Mouse (Mus musculus) gastrocnemius, adult 2 months (tissue): ENCODE measurements at regions not wholly inside any gene's neighbourhood (a gene's known extent, or its start where the extent isn't known, plus 50 kb on each side); places are given as distances from the start of the nearest gene placed in this dataset.
"Not testable (repeated sequence)": the region's sequence is repeated elsewhere in the genome, so short reads cannot be mapped to it uniquely, and the experiment has no call there.

Experiments
- DNase-seq: peaks from one replicate; pipeline ENCODE4 v3.0.0; 2022
- H3K27ac ChIP-seq: fragments of 200-600 bp; 2 replicates; pipeline ENCODE4 v1.8.1; 2022; ENCODE audit warnings: mild to moderate bottlenecking
- H3K4me3 ChIP-seq: fragments of 200-600 bp; 2 replicates; pipeline ENCODE4 v1.8.1; 2022; ENCODE audit warnings: mild to moderate bottlenecking, moderate library complexity
- CTCF ChIP-seq: fragments of 200-600 bp; IDR thresholded peaks from 2 replicates; pipeline ENCODE4 v1.8.1; 2022; ENCODE audit warnings: antibody characterized with exemption, mild to moderate bottlenecking, moderate library complexity
- intact Hi-C: fragments of 180-260 bp; cut with DNase I; formaldehyde crosslinking; loops from one replicate; pipeline ENCODE4 v1.15.1; 2025

DNA sequence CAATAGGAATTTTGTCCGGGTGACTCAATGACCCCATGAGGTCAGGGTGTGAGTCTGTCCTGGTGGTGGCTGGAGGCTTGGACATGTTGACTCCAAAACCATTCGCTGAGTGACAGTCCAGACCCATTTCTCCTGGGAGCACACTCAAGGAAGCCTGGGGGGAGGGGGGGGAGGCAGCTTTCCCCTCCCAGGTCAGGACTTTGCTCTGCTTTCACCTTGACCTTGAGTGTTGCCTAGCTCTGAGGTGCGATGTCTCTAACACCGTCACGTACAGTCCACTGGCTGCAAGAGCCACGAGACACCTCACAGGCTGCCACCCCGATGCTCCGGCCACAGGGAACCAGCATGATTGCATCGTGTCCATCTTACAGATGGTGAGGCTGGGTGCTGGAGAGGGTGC, 127.3 kb upstream of the A430005L14Rik start:
- TF ChIP-seq CTCF = no peak
- H3K27ac ChIP-seq = no peak overlapping the region
- DNase-seq = no peak
- intact Hi-C loops = no loop called here
- H3K4me3 ChIP-seq = no peak overlapping the region

DNA sequence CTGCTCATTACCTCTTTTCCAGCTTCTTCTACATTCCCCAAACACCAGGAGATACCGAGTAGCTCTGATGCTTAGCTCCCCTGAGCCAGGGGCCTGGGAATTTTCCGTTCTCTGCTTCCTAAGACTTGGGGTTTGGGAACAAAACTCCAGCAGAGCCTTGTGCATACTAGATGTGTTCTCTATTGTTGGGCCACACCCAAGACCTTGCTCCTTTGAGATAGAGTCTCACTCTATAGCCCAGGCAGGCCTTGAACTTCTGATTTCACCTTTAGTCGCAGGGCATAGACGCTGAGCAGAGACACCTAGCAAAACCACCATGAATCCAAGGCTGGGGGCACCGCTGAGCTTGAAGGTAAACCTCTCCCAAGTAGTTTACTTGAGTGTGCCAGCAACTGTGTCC, 126.5 kb upstream of the A430005L14Rik start:
- intact Hi-C loops = no loop called here
- no peak overlapping the region for H3K27ac ChIP-seq
- no peak for DNase-seq
- TF ChIP-seq CTCF = no peak
- H3K4me3 ChIP-seq = no peak overlapping the region

DNA sequence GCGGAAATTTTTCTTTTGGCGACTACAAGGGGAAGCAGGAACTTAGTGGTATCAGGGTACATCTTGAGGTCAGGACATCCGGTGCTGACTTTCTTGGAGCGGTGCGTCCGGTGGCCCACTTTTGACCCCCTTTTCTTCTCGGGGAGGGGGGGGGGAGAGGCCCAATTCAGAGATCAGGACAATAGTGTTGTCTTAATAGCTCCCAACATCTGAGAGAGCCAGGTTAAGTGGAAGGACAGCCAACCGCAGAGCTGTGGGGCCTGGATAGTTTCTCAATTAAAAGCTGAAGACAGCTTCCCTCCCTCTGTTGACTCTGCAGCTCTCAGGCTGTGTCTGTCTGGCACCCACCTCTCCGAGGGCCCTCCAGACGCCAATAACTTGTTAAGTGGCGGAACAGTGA, 125.8 kb upstream of the A430005L14Rik start:
- H3K27ac ChIP-seq, DNase-seq, H3K4me3 ChIP-seq, intact Hi-C loops: not testable (repeated sequence)

DNA sequence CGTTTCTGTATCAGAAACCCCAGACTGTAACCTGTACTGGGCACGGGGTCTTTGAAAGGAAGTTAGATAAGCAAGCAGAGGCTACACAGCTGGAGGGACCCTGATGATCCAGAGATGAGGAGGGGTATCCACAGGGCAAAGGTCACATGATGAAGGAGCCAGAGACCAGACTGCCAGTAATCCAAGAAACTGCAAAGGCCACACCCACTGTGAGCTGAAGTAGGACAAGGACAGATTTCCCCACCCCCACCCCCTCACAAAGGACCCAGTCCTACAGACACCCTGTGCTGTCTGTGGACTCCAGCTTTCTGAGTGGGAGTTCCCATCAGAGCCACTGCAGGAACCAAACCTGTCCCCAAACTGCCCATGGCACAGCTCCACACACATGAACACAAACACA, 124.9 kb upstream of the A430005L14Rik start:
- H3K27ac ChIP-seq = no peak overlapping the region
- H3K4me3 ChIP-seq = no peak overlapping the region
- no peak for TF ChIP-seq CTCF
- intact Hi-C loops = no loop called here
- no peak for DNase-seq

DNA sequence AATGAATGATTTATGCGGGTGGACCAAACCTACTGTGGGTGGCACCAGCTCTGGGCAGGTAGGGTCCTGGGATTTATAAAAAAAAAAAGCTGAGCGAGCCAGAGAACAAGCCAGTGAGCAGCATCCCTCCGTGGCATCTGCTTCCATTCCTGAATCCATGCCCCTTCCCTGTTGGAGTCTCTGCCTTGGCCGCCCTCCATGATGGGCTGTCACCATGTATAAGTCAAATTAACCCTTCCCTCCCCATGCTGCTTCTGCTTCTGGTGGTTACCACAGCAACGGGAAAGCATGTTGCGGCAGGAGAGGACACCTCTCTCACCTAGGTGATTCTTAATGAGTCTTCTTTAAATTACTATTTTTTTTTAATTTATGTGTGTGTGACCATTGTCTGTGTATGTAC, 112.3 kb upstream of the A430005L14Rik start:
- intact Hi-C loops = no loop called here
- H3K4me3 ChIP-seq = no peak overlapping the region

DNA sequence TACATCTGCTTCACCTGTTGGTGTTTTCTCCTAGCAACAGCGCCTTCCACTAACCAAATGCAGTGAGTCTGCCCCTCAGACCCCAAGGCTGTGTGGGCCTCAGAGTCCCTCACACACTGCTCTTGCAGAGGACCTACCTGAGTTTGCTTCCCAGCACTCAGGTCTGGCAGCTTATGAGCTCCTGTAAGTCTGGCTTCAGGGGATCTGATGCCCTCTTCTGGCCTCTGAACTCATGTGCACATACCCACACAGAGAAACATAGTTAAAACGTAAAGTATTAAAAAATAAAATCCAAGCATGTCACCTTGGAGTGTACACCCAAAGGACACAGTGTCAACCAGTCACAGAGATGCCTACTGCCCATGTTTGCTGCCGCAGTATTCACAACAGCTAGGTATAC, 108.8 kb upstream of the A430005L14Rik start:
- TF ChIP-seq CTCF = no peak
- DNase-seq = no peak
- intact Hi-C loops = no loop called here
- Histone ChIP-seq H3K27ac (no peak overlapping the region), H3K4me3 (no peak overlapping the region)

More for the DNA sequence above, 112.3 kb upstream of the A430005L14Rik start:
- H3K27ac ChIP-seq = no peak overlapping the region
- no peak for TF ChIP-seq CTCF
- no peak for DNase-seq

DNA sequence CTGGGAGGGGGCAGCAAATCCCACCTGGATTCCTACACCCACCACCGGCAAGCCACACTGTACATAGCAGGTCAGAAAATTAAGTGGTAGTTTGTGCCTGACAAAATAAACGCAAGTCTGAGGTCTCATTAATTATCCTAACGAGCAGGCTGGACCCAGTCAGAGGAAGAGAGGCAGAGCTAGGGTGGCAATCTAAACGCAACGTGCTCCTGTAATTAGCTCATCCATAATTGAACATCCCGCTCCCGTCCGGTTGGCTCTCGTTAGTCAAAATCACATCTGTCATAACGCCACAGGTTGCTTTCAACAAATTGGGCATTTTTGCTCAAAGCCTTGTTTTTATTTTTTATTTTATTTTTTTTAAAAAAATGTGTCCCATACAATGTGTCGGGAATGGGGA, 106.9 kb upstream of the A430005L14Rik start:
- H3K27ac ChIP-seq = no peak overlapping the region
- DNase-seq = no peak
- TF ChIP-seq CTCF = no peak
- no peak overlapping the region for H3K4me3 ChIP-seq
- intact Hi-C loops = no loop called here

DNA sequence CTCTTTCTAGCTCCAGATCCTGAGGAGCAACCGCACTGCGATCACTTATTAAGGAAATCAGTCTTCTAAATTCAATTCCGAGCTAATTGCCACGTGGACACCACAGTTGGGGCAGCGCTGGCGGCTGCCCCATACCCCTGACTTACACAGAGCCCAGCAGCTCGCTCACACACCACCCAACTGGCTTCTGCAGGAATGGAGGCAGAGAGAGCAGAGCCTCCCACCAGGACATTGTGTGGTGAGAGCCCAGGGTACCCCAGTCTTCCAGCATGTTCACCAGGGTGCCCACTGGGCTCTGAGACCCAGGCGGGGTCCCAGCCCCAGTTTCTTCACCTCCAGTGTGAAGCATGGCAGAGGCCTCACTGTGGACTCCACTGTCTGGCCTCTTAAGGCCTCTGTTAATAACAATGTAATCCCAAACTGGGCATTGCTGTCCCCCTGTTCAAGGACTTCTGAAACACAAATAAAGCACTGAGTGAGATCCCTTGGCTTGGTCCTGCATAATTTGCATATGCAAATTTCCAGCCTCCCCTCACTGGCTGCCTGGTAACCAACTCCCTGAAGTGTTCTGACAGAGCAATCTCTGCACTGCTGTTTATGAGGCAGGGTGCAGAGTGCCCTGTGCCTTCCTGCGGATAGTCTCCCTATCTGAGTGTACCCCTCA, 102.8 kb upstream of the A430005L14Rik start:
- Histone ChIP-seq H3K4me3 (no peak overlapping the region), H3K27ac (no peak overlapping the region)
- intact Hi-C loops = no loop called here
- DNase-seq = no peak
- no peak for TF ChIP-seq CTCF

DNA sequence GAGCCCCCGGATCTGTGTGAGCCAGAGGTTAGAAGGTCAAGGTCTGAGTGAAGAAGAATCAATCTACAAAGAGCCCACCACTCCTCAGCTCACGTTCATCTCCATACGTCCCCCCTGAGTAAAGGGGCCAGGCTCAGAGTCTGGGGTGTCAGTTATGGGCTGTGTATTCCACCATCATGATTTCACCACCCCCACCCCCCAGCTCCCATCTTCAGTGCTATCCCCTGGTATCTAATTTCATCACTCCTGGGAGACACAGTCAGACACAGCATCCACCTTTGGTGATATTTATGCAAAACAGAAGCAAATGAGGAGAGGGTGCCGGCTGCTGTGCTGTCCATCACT, 102.3 kb upstream of the A430005L14Rik start:
- TF ChIP-seq CTCF = no peak
- no peak for DNase-seq
- Histone ChIP-seq H3K27ac (no peak overlapping the region), H3K4me3 (no peak overlapping the region)
- intact Hi-C loops = no loop called here

DNA sequence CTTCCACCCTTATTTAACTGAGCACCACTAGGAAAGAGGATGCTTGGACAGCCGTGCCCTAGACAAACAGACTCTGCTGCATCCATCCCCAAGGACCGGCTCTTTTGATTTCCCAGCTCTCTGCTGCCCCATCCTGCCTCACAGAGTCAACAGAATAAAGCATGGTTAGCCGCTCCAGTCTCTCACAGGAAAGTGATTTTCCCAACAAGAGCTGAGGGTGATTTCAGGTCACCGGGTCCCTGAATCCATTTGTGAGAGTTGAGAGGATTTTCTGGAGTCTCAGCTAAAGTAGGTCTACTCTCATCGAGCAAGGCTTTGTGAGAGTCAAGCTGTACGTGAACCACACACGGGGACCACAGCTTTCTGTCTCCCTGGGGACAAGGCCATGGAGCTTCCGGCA, 95.6 kb upstream of the A430005L14Rik start:
- intact Hi-C loops = no loop called here
- H3K27ac ChIP-seq = no peak overlapping the region
- no peak for TF ChIP-seq CTCF
- DNase-seq = no peak
- no peak overlapping the region for H3K4me3 ChIP-seq

DNA sequence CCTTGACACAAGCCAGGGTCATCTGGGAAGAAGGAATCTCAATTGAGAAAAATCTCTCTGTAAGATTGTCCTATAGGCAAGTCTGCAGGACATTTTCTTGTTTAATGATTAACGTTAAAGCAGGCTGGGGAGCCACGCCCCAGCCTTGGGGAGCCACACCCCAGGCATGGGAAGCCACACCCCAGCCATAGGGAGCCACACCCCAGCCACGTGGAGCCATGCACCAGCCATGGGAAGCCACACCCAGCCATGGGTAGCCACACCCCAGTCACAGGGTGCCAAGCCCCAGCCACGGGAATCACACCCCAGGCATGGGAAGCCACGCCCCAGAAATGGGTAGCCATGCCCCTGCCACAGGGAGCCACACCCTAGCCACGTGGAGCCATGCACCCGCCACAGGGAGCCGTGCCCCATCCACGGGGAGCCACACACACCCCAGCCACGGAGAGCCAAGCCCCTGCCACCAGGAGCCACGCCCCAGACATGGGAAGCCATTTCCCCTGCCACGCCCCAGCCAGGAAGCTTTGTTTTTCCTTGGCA, 94.8 kb upstream of the A430005L14Rik start:
- intact Hi-C loops = no loop called here
- Histone ChIP-seq H3K27ac (no peak overlapping the region), H3K4me3 (no peak overlapping the region)
- DNase-seq = no peak
- no peak for TF ChIP-seq CTCF

DNA sequence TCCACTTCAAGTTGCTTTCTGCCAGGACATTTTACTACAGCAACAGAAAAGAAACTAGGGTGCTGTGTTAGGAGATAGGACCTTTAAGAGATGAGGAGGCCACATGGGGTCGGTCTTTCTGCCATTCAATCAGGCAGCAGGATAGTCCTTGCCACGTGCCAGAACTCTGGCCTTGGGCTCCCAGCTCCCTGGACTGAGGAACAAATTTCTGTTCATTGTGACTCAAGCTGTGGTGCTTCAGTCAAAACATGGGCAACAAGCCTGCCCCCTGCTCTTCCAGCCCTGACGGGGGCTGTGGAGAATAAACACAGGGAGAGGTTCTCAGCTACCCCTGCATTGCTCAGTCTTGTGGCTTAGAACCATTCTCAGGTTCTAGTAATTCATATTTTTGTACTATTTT, 84.7 kb upstream of the A430005L14Rik start:
- no peak for TF ChIP-seq CTCF
- intact Hi-C loops = no loop called here
- no peak for DNase-seq
- no peak overlapping the region for H3K27ac ChIP-seq
- H3K4me3 ChIP-seq = no peak overlapping the region

DNA sequence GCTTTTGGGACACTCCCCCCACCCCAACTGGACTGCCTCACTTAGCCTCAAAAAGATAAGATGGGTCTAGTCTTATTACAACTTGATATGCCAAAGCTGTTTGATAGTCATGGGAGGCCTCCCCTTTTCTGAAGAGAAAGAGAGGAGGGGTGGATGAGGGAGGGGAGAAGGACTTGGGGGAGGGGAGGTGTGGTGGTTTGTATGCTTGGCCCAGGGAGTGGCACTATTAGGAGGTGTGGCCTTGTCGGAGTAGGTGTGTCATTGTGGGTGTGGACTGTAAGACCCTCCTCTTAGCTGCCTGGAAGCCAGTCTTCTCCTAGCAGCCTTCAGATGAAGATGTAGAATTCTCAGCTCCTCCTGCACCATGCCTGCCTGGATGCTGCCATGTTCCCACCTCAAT, 82.0 kb upstream of the A430005L14Rik start:
- H3K27ac ChIP-seq, H3K4me3 ChIP-seq, intact Hi-C loops, DNase-seq: not testable (repeated sequence)

DNA sequence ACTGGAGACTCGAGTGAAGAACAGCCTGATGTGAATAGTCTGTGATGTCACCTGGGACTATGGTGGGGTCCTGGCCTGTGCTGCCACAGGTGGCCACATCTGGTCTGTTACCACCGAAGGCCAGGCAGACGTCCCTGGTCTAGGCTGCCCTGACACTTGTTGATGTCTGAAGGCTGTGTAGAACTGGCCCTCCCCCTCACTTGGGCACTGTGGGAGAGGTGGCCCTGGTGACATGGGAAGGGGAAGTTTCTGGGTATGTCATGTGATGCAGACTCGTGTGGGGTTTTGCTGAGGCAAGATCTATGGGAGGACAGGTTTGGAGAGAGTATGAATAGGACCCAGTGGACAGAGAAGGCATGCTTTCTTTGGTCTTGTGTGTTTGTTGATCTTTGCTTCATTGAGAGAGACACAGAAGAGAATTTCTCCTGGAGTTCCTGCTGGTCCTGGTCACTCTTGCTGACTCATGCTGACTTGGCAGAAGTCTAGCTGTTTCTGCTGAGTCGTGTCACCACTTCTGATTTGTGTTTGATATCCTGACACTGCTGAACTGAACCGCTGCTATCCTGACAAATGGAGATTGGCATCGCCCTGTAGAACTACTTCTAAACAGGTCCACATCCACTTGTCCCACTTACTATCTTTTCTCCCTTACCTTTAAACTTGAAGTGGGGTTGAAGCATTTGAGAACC, 79.9 kb upstream of the A430005L14Rik start:
- Histone ChIP-seq H3K27ac (no peak overlapping the region), H3K4me3 (no peak overlapping the region)
- intact Hi-C loops = no loop called here
- DNase-seq = no peak
- no peak for TF ChIP-seq CTCF
